In genomic region chr2:134498450-134498849, GRCm38 (mm10) we compare ENCODE assay signal across 17 mouse cellular contexts. TPM values are rescaled to one million over a fixed set of nuclear protein-coding genes. Genes with fewer than 3 reads are reported as not detected.
"Had no signal": no experiment of that assay in that cellular context is flagged by ENCODE, and none has a peak within 500 bp of the region (broad histone marks: within the 10 kb centered on the region; RNA-seq: fewer than 3 reads in every experiment).

No protein-coding gene starts in this region.

- H3K9me3 ChIP-seq: limb, embryonic 13.5 days; liver, embryonic 12.5 days; midbrain, embryonic 12.5 days had no signal

- H3K36me3 ChIP-seq: limb, embryonic 13.5 days; liver, embryonic 12.5 days; midbrain, embryonic 12.5 days had no signal

- H3K27ac ChIP-seq: limb, embryonic 13.5 days; liver, embryonic 12.5 days; midbrain, embryonic 12.5 days; stomach, postnatal 0 days had no signal

- H3K4me3 ChIP-seq: limb, embryonic 13.5 days; liver, embryonic 12.5 days; midbrain, embryonic 12.5 days had no signal

- H3K27me3 ChIP-seq: limb, embryonic 13.5 days; liver, embryonic 12.5 days; midbrain, embryonic 12.5 days had no signal

- H3K9ac ChIP-seq: limb, embryonic 13.5 days; liver, embryonic 12.5 days; lung, embryonic 14.5 days; midbrain, embryonic 12.5 days had no signal

- DNase-seq: kidney, adult 8-10 months; kidney, postnatal 25 days; layer of hippocampus, adult 9-11 months; layer of hippocampus, postnatal 36 days; lung, embryonic 14.5 days; lung, postnatal 10 days; lung, postnatal 4 days; right cerebral cortex, postnatal 14 days; thymus, postnatal 4 days had no signal

- ATAC-seq: intestine, postnatal 0 days; liver, embryonic 12.5 days had no signal

- H3K4me2 ChIP-seq: limb, embryonic 13.5 days; liver, embryonic 12.5 days; lung, embryonic 14.5 days; midbrain, embryonic 12.5 days had no signal

- H3K4me1 ChIP-seq: liver, embryonic 12.5 days; midbrain, embryonic 12.5 days had no signal

RNA-seq across cellular contexts. Expression of gene Hao1, which starts 55.7 kb away (rescaled TPM):
- total RNA-seq: layer of hippocampus, postnatal 36 days; left cerebral cortex, postnatal 25 days; megakaryocyte, adult 5-6 weeks had no signal
- polyA plus RNA-seq: liver, embryonic 12.5 days; lung, embryonic 14.5 days; midbrain, embryonic 12.5 days; small intestine, adult 2 months had no signal
